Mouse (Mus musculus) brown adipose tissue, adult 24 weeks (tissue): ENCODE measurements around the gene Krtap4-7. TPM values are rescaled to one million over a fixed set of nuclear protein-coding genes. Genes with fewer than 3 reads are reported as not detected.
"Not testable (repeated sequence)": the region's sequence is repeated elsewhere in the genome, so short reads cannot be mapped to it uniquely, and the experiment has no call there.

Experiments
- H3K27ac ChIP-seq: fragments of 200-500 bp; replicated peaks from 2 replicates; pipeline ENCODE4 v1.5.1; 2012; ENCODE audit warnings: low read depth, mild to moderate bottlenecking, low read length
- H3K4me1 ChIP-seq: fragments of 200-500 bp; 2 replicates; pipeline ENCODE4 v1.6.1; 2012; ENCODE audit warnings: low read length, mixed read lengths; ENCODE audit not compliant: control insufficient read depth, insufficient read depth, insufficient read length
- H3K4me3 ChIP-seq: fragments of 200-500 bp; 2 replicates; pipeline ENCODE4 v1.5.1; 2012; ENCODE audit warnings: low read depth, mild to moderate bottlenecking, low read length, moderate library complexity; ENCODE audit not compliant: insufficient read depth
- polyA plus RNA-seq: library from polyadenylated mRNA; stranded (reverse); fragments of >200 nt; gene quantifications from 2 replicates; pipeline ENCODE4 v1.2.4, GENCODE M21; 2012; ENCODE audit not compliant: missing spikeins, insufficient read depth, insufficient read length

Krtap4-7 gene
- polyA plus RNA-seq, 1 experiment: not detected

- Histone ChIP-seq H3K4me1 (no peaks in the 10 kb centered on the region), H3K4me3 (no peak overlapping the region), H3K27ac (no peak overlapping the region)
These were observed 13.0 kb downstream of the Krtap4-7 start for GRCm38 (mm10) chr11:99630890-99631289.

GRCm38 (mm10) chr11:99628138-99628537, 15.8 kb downstream of the Krtap4-7 start, which contains the start of gene Krtap4-1:
Gene Krtap4-1, minus strand, starts transcription at chr11:99628238.
- Histone ChIP-seq H3K4me1 (no peaks in the 10 kb centered on the region), H3K4me3 (no peak within 1 kb of the TSS), H3K27ac (no peak within 1 kb of the TSS)

DNA sequence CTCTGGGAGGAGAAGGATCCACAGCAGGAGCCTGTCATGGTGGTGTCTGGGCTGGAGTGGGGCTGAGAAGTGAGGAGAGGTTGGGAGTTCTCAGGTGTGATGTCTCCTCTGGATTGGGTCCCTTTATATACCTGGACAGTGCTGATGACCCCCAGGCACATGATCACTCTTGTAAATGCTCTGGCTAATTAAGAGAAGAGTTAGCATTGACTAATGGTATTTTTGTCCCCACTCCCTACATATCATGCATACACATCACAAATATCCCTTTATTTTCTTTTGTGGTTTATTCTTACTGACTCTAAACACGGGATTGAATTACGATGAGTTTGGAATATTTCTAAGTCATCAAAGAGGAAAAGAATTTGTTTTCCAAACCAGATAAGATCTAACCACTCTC, 23.6 kb downstream of the Krtap4-7 start, which contains the start of gene Gm11562:
TSS of gene Gm11562 (minus strand) at position 101 of the 400 bp plus-strand sequence.
- H3K4me3 ChIP-seq: no peak within 1 kb of the TSS
- no peaks in the 10 kb centered on the region for H3K4me1 ChIP-seq
- H3K27ac ChIP-seq: no peak within 1 kb of the TSS

GRCm38 (mm10) chr11:99614796-99615363, 29.0 kb downstream of the Krtap4-7 start, which contains the start of gene Krtap2-4:
Gene Krtap2-4, minus strand, starts transcription at chr11:99614846.
- H3K4me3 ChIP-seq: no peak within 1 kb of the TSS
- H3K27ac ChIP-seq: no peak within 1 kb of the TSS
- no peaks in the 10 kb centered on the region for H3K4me1 ChIP-seq

- H3K4me1 ChIP-seq, H3K4me3 ChIP-seq, H3K27ac ChIP-seq: not testable (repeated sequence)
These were observed 33.8 kb downstream of the Krtap4-7 start, which contains the start of gene Gm11937 for GRCm38 (mm10) chr11:99610089-99610488. Gene Gm11937, minus strand, starts transcription at chr11:99610189.

GRCm38 (mm10) chr11:99609126-99609525, 34.8 kb downstream of the Krtap4-7 start:
- Histone ChIP-seq H3K4me3 (no peak overlapping the region), H3K27ac (no peak overlapping the region)

DNA sequence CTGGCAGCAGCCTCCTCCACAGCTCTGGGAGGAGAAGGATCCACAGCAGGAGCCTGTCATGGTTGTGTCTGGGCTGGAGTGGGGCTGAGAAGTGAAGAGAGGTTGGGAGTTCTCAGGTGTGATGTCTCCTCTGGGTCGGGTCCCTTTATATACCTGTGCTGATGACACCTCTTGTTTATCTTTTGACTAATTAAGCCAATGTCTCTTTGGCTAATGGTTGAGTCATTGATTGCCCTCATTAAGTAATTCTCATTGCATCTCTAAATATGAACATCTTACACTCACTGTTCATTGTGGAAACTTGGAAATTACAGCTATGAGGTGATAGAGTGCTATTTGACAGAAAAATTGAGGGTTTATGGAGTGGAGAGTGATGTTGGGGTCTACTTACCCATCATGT, 40.7 kb downstream of the Krtap4-7 start, which contains the start of gene Gm11938:
TSS of gene Gm11938 (minus strand) at position 101 of the 400 bp plus-strand sequence.
- H3K27ac ChIP-seq, H3K4me1 ChIP-seq, H3K4me3 ChIP-seq: not testable (repeated sequence)

More at GRCm38 (mm10) chr11:99609126-99609525, 34.8 kb downstream of the Krtap4-7 start:
- no peaks in the 10 kb centered on the region for H3K4me1 ChIP-seq

DNA sequence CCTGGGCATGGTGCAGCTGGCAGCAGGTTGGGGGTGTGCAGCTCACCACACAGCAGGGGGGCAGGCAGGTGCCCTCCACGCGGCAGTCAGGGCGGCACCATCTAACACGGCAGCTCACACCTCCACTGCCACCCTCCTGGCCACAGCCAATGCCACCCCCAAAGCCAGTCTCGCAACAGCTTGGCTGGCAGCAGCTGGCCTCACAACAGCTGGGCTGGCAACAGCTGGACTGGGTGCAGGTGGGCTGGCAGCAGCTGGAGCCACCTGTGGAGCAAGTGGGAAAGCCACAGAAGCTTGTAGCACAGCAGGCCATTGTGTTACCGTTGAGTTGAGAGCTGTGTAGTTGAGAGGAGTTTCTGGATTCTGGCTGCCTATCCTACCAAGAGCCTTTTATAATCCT, 46.1 kb downstream of the Krtap4-7 start, which contains the start of gene Krtap9-3:
TSS of gene Krtap9-3 (minus strand) at position 364 of the 400 bp plus-strand sequence.
- H3K27ac ChIP-seq, H3K4me3 ChIP-seq, H3K4me1 ChIP-seq: not testable (repeated sequence)

Other genes with a start within 250 kb of the Krtap4-7 start
- not detected in 2 replicates for gene Krt12, start 221.8 kb downstream of the Krtap4-7 start, polyA plus RNA-seq
- not detected in 2 replicates for gene Krt20, start 205.9 kb downstream of the Krtap4-7 start, polyA plus RNA-seq
- gene Krt23, start 151.0 kb downstream of the Krtap4-7 start, polyA plus RNA-seq: not detected in 2 replicates
- gene Krt39, start 122.8 kb downstream of the Krtap4-7 start, polyA plus RNA-seq: not detected in 2 replicates
- gene Krt40, start 100.9 kb downstream of the Krtap4-7 start, polyA plus RNA-seq: not detected in 2 replicates
- not detected in 2 replicates for gene Krtap3-3, start 93.2 kb downstream of the Krtap4-7 start, polyA plus RNA-seq
- not detected in 2 replicates for gene Krtap3-2, start 87.2 kb downstream of the Krtap4-7 start, polyA plus RNA-seq
- not detected in 2 replicates for gene Gm11939, start 84.6 kb downstream of the Krtap4-7 start, polyA plus RNA-seq
- gene Krtap3-1, start 77.5 kb downstream of the Krtap4-7 start, polyA plus RNA-seq: not detected in 2 replicates
- not detected in 2 replicates for gene Krtap1-5, start 63.1 kb downstream of the Krtap4-7 start, polyA plus RNA-seq
- not detected in 2 replicates for gene Krtap1-4, start 60.4 kb downstream of the Krtap4-7 start, polyA plus RNA-seq
- not detected in 2 replicates for gene Krtap1-3, start 52.8 kb downstream of the Krtap4-7 start, polyA plus RNA-seq
- not detected in 2 replicates for gene Krtap9-3, start 46.0 kb downstream of the Krtap4-7 start, polyA plus RNA-seq
- gene Gm11938, start 40.8 kb downstream of the Krtap4-7 start, polyA plus RNA-seq: not detected in 2 replicates
- gene Gm11937, start 33.9 kb downstream of the Krtap4-7 start, polyA plus RNA-seq: not detected in 2 replicates
- gene Krtap2-4, start 29.2 kb downstream of the Krtap4-7 start, polyA plus RNA-seq: not detected in 2 replicates
- not detected in 2 replicates for gene Gm11562, start 23.7 kb downstream of the Krtap4-7 start, polyA plus RNA-seq
- gene Krtap4-1, start 15.9 kb downstream of the Krtap4-7 start, polyA plus RNA-seq: not detected in 2 replicates
- not detected in 2 replicates for gene Krtap4-2, start 9.0 kb downstream of the Krtap4-7 start, polyA plus RNA-seq
- not detected in 2 replicates for gene Gm11555, start 6.1 kb upstream of the Krtap4-7 start, polyA plus RNA-seq
- not detected in 2 replicates for gene Gm11563, start 14.9 kb upstream of the Krtap4-7 start, polyA plus RNA-seq
- gene Krtap4-6, start 21.9 kb upstream of the Krtap4-7 start, polyA plus RNA-seq: not detected in 2 replicates
- gene Gm14190, start 46.7 kb upstream of the Krtap4-7 start, polyA plus RNA-seq: not detected in 2 replicates
- gene Gm14180, start 90.2 kb upstream of the Krtap4-7 start, polyA plus RNA-seq: not detected in 2 replicates
- not detected in 2 replicates for gene Gm11595, start 128.8 kb upstream of the Krtap4-7 start, polyA plus RNA-seq
- gene Krtap4-8, start 136.6 kb upstream of the Krtap4-7 start, polyA plus RNA-seq: not detected in 2 replicates
- not detected in 2 replicates for gene Krtap4-9, start 141.1 kb upstream of the Krtap4-7 start, polyA plus RNA-seq
- not detected in 2 replicates for gene Gm11596, start 149.4 kb upstream of the Krtap4-7 start, polyA plus RNA-seq
- gene Gm11569, start 154.8 kb upstream of the Krtap4-7 start, polyA plus RNA-seq: not detected in 2 replicates
- gene Gm11554, start 160.4 kb upstream of the Krtap4-7 start, polyA plus RNA-seq: not detected in 2 replicates
- not detected in 2 replicates for gene Krtap4-13, start 165.8 kb upstream of the Krtap4-7 start, polyA plus RNA-seq
- not detected in 2 replicates for gene Gm11564, start 171.6 kb upstream of the Krtap4-7 start, polyA plus RNA-seq
- gene 2300003K06Rik, start 194.0 kb upstream of the Krtap4-7 start, polyA plus RNA-seq: not detected in 2 replicates
- gene Krtap4-16, start 207.5 kb upstream of the Krtap4-7 start, polyA plus RNA-seq: not detected in 2 replicates
- gene Gm11568, start 213.8 kb upstream of the Krtap4-7 start, polyA plus RNA-seq: not detected in 2 replicates
- not detected in 2 replicates for gene Gm11559, start 220.4 kb upstream of the Krtap4-7 start, polyA plus RNA-seq
- gene Krtap9-1, start 229.3 kb upstream of the Krtap4-7 start, polyA plus RNA-seq: not detected in 2 replicates
- not detected in 2 replicates for gene Gm11567, start 235.1 kb upstream of the Krtap4-7 start, polyA plus RNA-seq